Mouse (Mus musculus) urinary bladder, adult 18-20 months (tissue): ENCODE measurements around the gene Cers1.

Source experiments
- DNase-seq, 2 experiments: peaks; one replicate each; pipeline ENCODE4 v3.0.0; 2022; ENCODE audit warnings: low spot score in 2 of 2, mixed read lengths in 2 of 2

Gene Cers1

GRCm38 (mm10) chr8:70352000-70352384, 36.4 kb downstream of the Cers1 start:
- no peak for DNase-seq

GRCm38 (mm10) chr8:70352657-70353151, 37.1 kb downstream of the Cers1 start:
- no peak for DNase-seq

GRCm38 (mm10) chr8:70353194-70353817, 37.7 kb downstream of the Cers1 start, which contains the start of gene Upf1:
TSS of gene Upf1 (minus strand) at chr8:70353278.
- DNase-seq, result peak; percentile 98

GRCm38 (mm10) chr8:70354004-70354403, 38.4 kb downstream of the Cers1 start:
- DNase-seq, result no peak

GRCm38 (mm10) chr8:70356111-70356510, 40.5 kb downstream of the Cers1 start:
- no peak for DNase-seq

GRCm38 (mm10) chr8:70359411-70359810, 43.8 kb downstream of the Cers1 start:
- DNase-seq, result no peak

- no peak for DNase-seq
These were observed 45.2 kb downstream of the Cers1 start for GRCm38 (mm10) chr8:70360769-70361168.

GRCm38 (mm10) chr8:70361484-70362032, 46.0 kb downstream of the Cers1 start:
- no peak for DNase-seq

- no peak for DNase-seq
These were observed 48.5 kb downstream of the Cers1 start for GRCm38 (mm10) chr8:70364066-70364465.

GRCm38 (mm10) chr8:70366588-70366987, 51.0 kb downstream of the Cers1 start:
- DNase-seq, result no peak

- DNase-seq, result no peak
These were observed 54.9 kb downstream of the Cers1 start for GRCm38 (mm10) chr8:70370476-70370875.

GRCm38 (mm10) chr8:70371951-70372350, 56.4 kb downstream of the Cers1 start:
- DNase-seq, result no peak

- no peak for DNase-seq
These were observed 58.1 kb downstream of the Cers1 start, which contains the start of gene Comp for GRCm38 (mm10) chr8:70373397-70374317. TSS of gene Comp (plus strand) at chr8:70373558.

- peak; percentile 71 to 86 for DNase-seq
These were observed 58.8 kb downstream of the Cers1 start for GRCm38 (mm10) chr8:70374318-70374927.

GRCm38 (mm10) chr8:70375212-70375859, 59.8 kb downstream of the Cers1 start:
- no peak for DNase-seq

- no peak for DNase-seq
These were observed 60.7 kb downstream of the Cers1 start for GRCm38 (mm10) chr8:70376275-70376741.

- DNase-seq, result no peak
These were observed 61.5 kb downstream of the Cers1 start for GRCm38 (mm10) chr8:70377049-70377448.

GRCm38 (mm10) chr8:70380069-70380468, 64.5 kb downstream of the Cers1 start:
- DNase-seq, result no peak
